Mouse (Mus musculus) limb, embryonic 11.5 days (tissue): ENCODE results near the gene Dock9. TPM values are rescaled to one million over a fixed set of nuclear protein-coding genes. Genes with fewer than 3 reads are reported as not detected.
"Not testable (repeated sequence)": the region's sequence is repeated elsewhere in the genome, so short reads cannot be mapped to it uniquely, and the experiment has no call there.

ENCODE experiments used
- ATAC-seq: fragments of 200-750 bp; cut with Nextera tagmentation; 2 replicates; pipeline ENCODE4 v1.8.0; 2017; ENCODE audit warnings: low read depth; ENCODE audit not compliant: insufficient number of reproducible peaks, low FRiP score, low TSS enrichment
- DNase-seq: peaks from one replicate; pipeline ENCODE4 v3.0.0-alpha.2; 2015; ENCODE audit warnings: low spot score
- H3K27ac ChIP-seq: fragments of 300-500 bp; sonication (generic); replicated peaks from 2 replicates; pipeline ENCODE4 v1.5.1; 2014; ENCODE audit warnings: low read depth, mild to moderate bottlenecking, low read length
- H3K27me3 ChIP-seq: fragments of 300-500 bp; sonication (generic); 2 replicates; pipeline ENCODE4 v1.6.1; 2014; ENCODE audit warnings: mild to moderate bottlenecking, low read length, mixed read lengths; ENCODE audit not compliant: control insufficient read depth, insufficient read depth
- H3K36me3 ChIP-seq: fragments of 300-500 bp; sonication (generic); 2 replicates; pipeline ENCODE4 v1.6.1; 2014; ENCODE audit warnings: mild to moderate bottlenecking, low read length, moderate library complexity, mixed read lengths; ENCODE audit not compliant: control insufficient read depth, insufficient read depth
- H3K4me1 ChIP-seq: fragments of 300-500 bp; sonication (generic); 2 replicates; pipeline ENCODE4 v1.6.1; 2014; ENCODE audit warnings: low read length, mixed read lengths; ENCODE audit not compliant: control insufficient read depth, insufficient read depth
- H3K4me2 ChIP-seq: fragments of 300-500 bp; sonication (generic); 2 replicates; pipeline ENCODE4 v1.6.1; 2014; ENCODE audit warnings: low read depth, mild to moderate bottlenecking, moderate library complexity; ENCODE audit not compliant: severe bottlenecking
- H3K4me3 ChIP-seq: fragments of 300-500 bp; sonication (generic); 2 replicates; pipeline ENCODE4 v1.5.1; 2014; ENCODE audit warnings: low read depth, low read length
- H3K9ac ChIP-seq: fragments of 300-500 bp; sonication (generic); 2 replicates; pipeline ENCODE4 v1.6.1; 2014; ENCODE audit warnings: mild to moderate bottlenecking, low read length
- H3K9me3 ChIP-seq: fragments of 300-500 bp; sonication (generic); 2 replicates; pipeline ENCODE4 v1.6.1; 2016; ENCODE audit warnings: low read length; ENCODE audit not compliant: control insufficient read depth
- WGBS: fragments of 180-500 bp; shearing (Covaris S2); extraction: QIAGEN DNeasy Blood & Tissue Kit; methylation state at CpG from one replicate; pipeline ENCODE4 v1.1.7; 2014; 5-methylcytosine and 5-hydroxymethylcytosine counted together
- polyA plus RNA-seq: library from polyadenylated mRNA; unstranded; fragments of >200 nt; fragmentation: Nextera tagmentation; extraction: Ambion mirVana; gene quantifications from 2 replicates; pipeline ENCODE4 v1.2.1, GENCODE M21; 2014

The Dock9 gene
- polyA plus RNA-seq, 1 experiment from 2014 or later, result 5.8 TPM

DNA sequence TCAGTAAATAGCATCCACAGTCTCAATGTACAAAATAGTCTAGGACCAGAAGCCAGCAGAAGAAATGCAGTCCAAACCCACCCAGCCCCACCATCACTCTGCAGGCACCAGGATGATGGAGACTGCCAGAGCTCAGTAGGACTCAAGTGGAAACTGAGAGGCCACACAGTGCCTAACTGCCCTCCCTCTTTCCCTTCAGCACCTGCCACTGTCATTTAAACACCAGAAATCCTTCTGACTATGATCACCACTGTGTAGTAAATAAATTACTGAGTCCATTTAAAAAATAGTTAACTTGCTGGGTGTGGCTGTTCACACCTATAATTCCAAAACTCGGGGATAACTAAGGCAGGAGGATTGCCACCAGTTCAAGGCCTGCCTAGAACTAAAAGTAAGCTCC lies 97.6 kb downstream of the Dock9 start:
- 61% methylated on average over 1 of the region's 1 CpGs for WGBS

DNA sequence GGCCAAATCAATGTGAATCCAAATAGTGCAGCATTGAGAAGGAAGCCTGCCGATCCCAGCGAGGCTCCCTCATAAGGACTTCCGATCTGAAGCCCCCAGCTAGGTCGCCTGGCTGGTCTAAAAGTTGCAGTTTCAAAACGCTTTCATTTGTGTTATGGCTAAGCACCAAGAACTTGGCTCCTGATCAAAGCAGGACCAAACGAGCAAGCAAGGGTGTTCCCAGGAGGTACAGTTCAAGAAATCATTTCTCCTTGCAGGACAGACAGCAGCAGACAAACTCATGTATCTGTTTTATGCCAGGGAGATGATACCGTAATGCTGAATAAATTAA lies 99.1 kb downstream of the Dock9 start:
- Histone ChIP-seq H3K4me2 (peak overlapping the region; percentile 36; the same call in 1 of the 2 replicates), H3K27ac (no peak overlapping the region), H3K4me3 (no peak overlapping the region), H3K27me3 (no peaks in the 10 kb centered on the region), H3K9ac (no peak overlapping the region; the same call in 1 of the 2 replicates), H3K9me3 (no peaks in the 10 kb centered on the region), H3K36me3 (no peaks in the 10 kb centered on the region), H3K4me1 (peaks cover 11% of the 10 kb centered on the region)
- ATAC-seq (no peak), DNase-seq (no peak)
- 51% methylated on average over 7 of the region's 7 CpGs for WGBS

More for the DNA sequence above, 97.6 kb downstream of the Dock9 start:
- DNase-seq (no peak), ATAC-seq (no peak)
- H3K27ac ChIP-seq, result no peak overlapping the region
- no peak overlapping the region for H3K4me2 ChIP-seq
- H3K9ac ChIP-seq, result no peak overlapping the region
- no peaks in the 10 kb centered on the region for H3K9me3 ChIP-seq
- no peak overlapping the region for H3K4me3 ChIP-seq
- H3K27me3 ChIP-seq, result no peaks in the 10 kb centered on the region; the same call in 1 of the 2 replicates
- H3K36me3 ChIP-seq, result no peaks in the 10 kb centered on the region
- peaks cover 11% of the 10 kb centered on the region for H3K4me1 ChIP-seq

DNA sequence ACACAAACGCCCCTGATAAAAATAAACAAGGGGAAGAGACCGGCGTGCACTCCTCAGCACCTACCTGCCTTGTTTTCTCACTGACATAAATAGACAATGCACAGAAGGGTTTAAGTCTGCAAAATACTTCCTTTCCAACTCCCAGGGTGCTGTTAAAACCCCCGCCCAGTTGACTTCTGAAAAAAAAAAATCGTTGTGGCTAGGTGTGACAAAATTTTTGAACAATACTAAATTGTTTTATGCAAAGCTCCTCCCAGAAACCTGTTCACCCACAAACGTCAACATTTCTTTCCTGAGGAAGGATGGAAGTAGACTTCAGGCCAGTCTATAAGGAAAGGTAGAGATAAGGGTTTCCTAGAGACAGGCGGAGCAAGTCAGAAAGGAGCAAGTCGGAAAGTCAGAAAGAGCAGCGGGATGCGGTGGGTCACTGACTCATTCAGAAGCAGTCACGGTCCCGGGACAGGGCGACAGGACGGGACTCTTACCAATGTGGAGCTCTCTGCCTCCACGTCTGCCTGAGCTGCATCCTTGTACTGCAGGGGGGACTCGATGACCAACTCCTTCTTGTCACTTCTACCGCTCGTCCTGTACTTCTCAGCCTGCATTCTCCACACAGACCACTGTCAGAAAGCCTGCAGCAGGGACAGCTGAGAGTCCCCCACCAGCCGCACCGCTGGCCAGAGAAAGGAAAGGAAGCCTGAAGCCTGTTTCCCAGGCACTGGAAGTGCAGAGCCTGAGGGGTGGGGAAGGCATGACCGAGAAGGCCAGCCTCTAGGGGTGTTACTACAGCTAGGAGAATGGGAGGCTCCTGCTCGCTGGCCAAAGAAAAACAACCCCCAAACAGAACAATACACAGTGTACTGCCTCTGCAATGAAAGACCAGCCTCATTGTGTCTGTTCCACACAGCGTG lies 99.7 kb downstream of the Dock9 start:
- Histone ChIP-seq H3K27ac (peak overlapping the region; percentile 43), H3K4me1 (peaks cover 11% of the 10 kb centered on the region), H3K9ac (peak overlapping the region; percentile 56), H3K4me3 (peak overlapping the region; percentile 15; the same call in 1 of the 2 replicates), H3K36me3 (no peaks in the 10 kb centered on the region), H3K9me3 (no peaks in the 10 kb centered on the region), H3K4me2 (peak overlapping the region; percentile 36), H3K27me3 (no peaks in the 10 kb centered on the region)
- peak; percentile 42 for DNase-seq
- peak; percentile 54; the same call in 1 of the 2 replicates for ATAC-seq
- WGBS, result 16% methylated on average over 23 of the region's 23 CpGs

DNA sequence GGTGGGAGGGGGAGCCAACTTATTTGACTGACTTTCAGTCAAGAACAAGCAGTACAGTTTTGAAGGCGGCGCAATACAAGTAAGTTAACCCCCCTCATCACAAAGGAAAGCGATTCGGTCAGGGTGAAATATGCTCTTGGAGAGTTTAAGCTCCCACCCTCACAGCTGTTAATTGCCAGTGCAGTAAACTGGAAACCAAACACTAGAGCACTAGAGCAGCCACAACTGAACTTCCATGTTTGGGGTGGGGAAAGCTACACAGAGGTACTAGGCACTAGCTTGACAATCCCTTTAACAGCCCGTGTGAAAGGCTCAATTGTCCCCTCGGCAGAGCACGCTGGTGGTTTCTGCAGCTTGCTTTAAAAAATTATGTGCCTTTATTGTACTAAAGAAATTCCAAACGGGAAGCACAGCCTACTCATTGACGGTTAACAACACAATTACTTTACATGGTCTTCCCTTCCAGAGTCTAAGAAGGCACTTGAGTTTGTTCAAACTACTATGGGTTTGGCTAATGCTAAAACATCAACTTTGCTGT lies 100.4 kb downstream of the Dock9 start:
- no peak overlapping the region for H3K27ac ChIP-seq
- H3K27me3 ChIP-seq, result no peaks in the 10 kb centered on the region
- H3K9me3 ChIP-seq, result no peaks in the 10 kb centered on the region
- WGBS, result 24% methylated on average over 9 of the region's 9 CpGs
- H3K36me3 ChIP-seq, result no peaks in the 10 kb centered on the region
- H3K9ac ChIP-seq, result no peak overlapping the region
- H3K4me1 ChIP-seq, result peaks cover 7% of the 10 kb centered on the region; the same call in 1 of the 2 replicates
- H3K4me2 ChIP-seq, result peak overlapping the region; percentile 36
- DNase-seq, result peak; percentile 36
- H3K4me3 ChIP-seq, result no peak overlapping the region
- no peak for ATAC-seq

DNA sequence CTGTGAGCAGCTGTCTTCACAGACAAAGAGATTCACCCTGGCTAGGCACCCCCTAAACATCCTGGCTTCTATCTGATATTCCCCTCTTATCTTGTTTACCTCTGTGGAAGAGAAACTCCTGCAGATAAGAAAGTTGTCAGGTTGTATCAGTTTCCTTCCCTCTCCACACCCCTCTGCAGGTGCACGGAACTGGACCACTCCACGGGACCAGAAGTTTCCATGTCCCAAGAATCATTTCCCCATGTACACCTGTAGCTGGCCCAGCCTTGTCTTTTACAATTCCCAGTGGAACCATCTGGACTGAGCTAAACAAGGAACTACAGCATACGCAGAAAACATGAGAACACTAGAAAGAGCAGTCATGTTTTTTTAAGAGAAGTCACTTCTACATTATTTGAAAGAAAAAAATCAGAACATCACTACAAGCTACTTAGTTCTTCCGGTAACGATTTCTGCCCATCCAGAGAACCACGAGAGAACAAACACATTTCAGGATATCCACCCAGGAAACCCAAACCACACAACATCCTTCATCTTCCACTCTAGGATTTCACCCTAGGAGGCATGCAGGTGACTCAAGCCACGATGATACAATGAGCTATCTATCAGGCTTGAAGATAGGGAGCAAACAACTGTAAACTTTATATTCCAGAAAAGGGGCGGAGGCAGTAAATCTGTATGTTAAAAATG lies 101.1 kb downstream of the Dock9 start:
- Histone ChIP-seq H3K27ac (no peak overlapping the region), H3K4me3 (no peak overlapping the region), H3K4me2 (peak overlapping the region; percentile 1; the same call in 1 of the 2 replicates), H3K9ac (no peak overlapping the region), H3K36me3 (no peaks in the 10 kb centered on the region), H3K9me3 (no peaks in the 10 kb centered on the region), H3K4me1 (peaks cover 7% of the 10 kb centered on the region; the same call in 1 of the 2 replicates), H3K27me3 (no peaks in the 10 kb centered on the region)
- DNase-seq, result no peak
- WGBS, result 78% methylated on average over 8 of the region's 8 CpGs
- no peak for ATAC-seq

DNA sequence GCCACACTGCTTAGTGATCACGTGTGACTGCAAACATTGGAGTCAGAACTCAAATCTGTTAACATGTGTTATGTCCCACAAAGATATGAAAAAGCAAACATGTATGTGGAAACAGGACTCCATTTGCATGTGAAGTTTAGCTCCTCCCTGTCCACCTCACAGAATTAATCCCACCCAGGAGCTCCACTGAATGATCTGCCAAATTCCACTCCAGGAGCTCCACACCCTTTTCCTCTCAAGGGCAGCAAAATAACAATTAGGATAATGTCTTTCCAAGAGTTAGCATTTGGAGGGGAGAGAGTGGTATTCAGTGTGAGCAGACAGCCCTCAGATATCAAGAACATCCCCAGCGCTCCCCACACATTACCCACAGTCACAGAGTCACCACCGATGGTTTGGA lies 102.9 kb downstream of the Dock9 start:
- peaks cover 7% of the 10 kb centered on the region; the same call in 1 of the 2 replicates for H3K4me1 ChIP-seq
- H3K4me3 ChIP-seq, result no peak overlapping the region
- H3K9me3 ChIP-seq, result no peaks in the 10 kb centered on the region
- H3K9ac ChIP-seq, result no peak overlapping the region
- no peak overlapping the region for H3K27ac ChIP-seq
- no peaks in the 10 kb centered on the region for H3K36me3 ChIP-seq
- no peaks in the 10 kb centered on the region for H3K27me3 ChIP-seq
- no peak for DNase-seq
- WGBS, result 90% methylated on average over 3 of the region's 3 CpGs
- H3K4me2 ChIP-seq, result no peak overlapping the region
- no peak for ATAC-seq

DNA sequence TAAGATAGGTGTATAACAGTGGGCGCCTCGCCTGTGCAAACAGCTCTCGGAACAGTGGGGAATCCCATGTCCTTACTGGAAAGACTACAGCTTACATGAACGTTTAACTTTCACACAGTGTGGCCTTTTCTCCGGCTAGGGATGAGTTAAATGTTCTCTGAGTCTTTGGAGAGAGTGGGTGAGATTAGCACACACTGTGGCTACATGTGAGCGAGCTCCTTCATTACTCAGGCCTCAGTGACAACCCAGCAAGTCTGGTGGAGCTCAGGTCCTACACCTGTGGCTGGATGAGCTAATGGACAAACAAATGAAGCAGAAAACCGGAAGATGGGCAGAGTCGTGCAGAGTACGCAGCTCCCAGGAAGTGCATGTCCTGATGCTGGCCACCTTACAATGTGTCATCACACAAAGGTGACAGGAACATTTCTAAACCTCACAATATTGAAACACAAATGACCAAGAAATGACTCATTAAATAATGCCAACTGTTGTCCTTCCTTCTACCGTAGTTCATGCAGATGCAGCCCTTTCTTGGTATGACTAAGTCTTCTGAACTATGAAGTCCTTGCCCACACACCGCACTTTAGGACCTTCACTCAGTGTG lies 103.5 kb downstream of the Dock9 start:
- WGBS, result 90% methylated on average over 11 of the region's 11 CpGs
- no peak overlapping the region for H3K4me3 ChIP-seq
- no peak for DNase-seq
- no peaks in the 10 kb centered on the region for H3K27me3 ChIP-seq
- H3K36me3 ChIP-seq, result no peaks in the 10 kb centered on the region
- no peak overlapping the region for H3K4me2 ChIP-seq
- peaks cover 7% of the 10 kb centered on the region; the same call in 1 of the 2 replicates for H3K4me1 ChIP-seq
- H3K9me3 ChIP-seq, result no peaks in the 10 kb centered on the region
- no peak overlapping the region for H3K9ac ChIP-seq
- no peak overlapping the region for H3K27ac ChIP-seq
- no peak for ATAC-seq

DNA sequence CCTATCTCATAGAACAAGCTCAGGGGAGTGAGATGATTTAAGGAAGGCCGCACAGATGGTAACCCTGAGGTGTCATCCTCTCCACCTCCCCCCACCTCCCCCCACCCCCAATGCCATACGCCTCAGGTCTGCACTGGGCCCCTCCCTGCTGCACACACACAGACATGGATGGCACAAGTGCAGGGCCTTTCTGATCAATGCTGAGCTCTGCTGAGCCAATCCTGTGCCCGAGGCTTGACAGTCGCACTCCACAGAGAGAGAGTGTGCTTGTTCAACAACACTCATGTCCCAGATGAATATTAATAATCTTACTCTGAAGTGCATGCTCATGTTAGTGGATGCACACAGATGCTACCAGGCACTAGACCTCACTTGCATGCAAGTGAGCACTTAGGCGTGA lies 108.0 kb downstream of the Dock9 start:
- H3K9me3 ChIP-seq, H3K27me3 ChIP-seq, H3K27ac ChIP-seq, H3K4me2 ChIP-seq, H3K36me3 ChIP-seq, H3K9ac ChIP-seq, DNase-seq, ATAC-seq, H3K4me3 ChIP-seq, H3K4me1 ChIP-seq: not testable (repeated sequence)
- WGBS, result 59% methylated on average over 5 of the region's 5 CpGs
